Mouse (Mus musculus) brain, adult 2 months (tissue): ENCODE measurements around the gene Rad17.

Experiments used
- DNase-seq: peaks from one replicate; pipeline ENCODE4 v3.0.0; 2011; ENCODE audit warnings: low read depth, low spot score

Rad17 gene

GRCm38 (mm10) chr13:100570713-100571112 lies 80.1 kb downstream of the Rad17 start:
- no peak for DNase-seq

DNA sequence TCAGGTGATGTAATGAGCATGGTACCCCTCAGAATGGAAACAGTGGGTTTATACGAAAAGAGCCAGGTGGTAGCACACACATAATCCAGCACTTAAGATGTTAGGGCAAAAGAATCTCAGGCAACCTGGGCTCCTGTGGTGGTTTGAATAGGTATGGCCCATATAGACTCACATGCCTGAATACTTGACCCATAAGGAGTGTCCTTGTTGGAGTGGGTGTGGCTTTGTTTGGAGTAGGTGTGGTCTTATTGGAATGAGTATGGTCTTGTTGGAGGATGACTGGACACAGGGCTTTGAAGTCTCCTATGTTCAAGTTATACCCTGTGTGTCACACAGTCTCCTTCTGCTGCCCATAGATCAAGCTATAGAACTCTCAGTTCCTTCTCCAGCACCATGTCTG lies 82.5 kb downstream of the Rad17 start:
- no peak for DNase-seq
